Mouse (Mus musculus) CH12.LX (cell line): ENCODE results near the gene Fuz. TPM values are rescaled to one million over a fixed set of nuclear protein-coding genes. Genes with fewer than 3 reads are reported as not detected.
A peak's percentile ranks its signal among the peaks of the same experiment; 100 is the strongest.

Source experiments
- DNase-seq: peaks from one replicate; pipeline ENCODE4 v3.0.0-alpha.2; 2013; ENCODE audit errors: extremely low read depth
- H3K27ac ChIP-seq: 2 replicates; pipeline ENCODE4 v1.5.1; 2012; ENCODE audit warnings: low read depth, mild to moderate bottlenecking, control low read depth, moderate library complexity; ENCODE audit not compliant: insufficient read depth
- H3K27me3 ChIP-seq: replicated peaks from 2 replicates; pipeline ENCODE3; 2012; ENCODE audit warnings: inconsistent platforms
- H3K36me3 ChIP-seq, 2 experiments: replicated peaks in 1 of 2; 2 replicates each; pipeline versions ENCODE3 to v1.6.1; 2012; ENCODE audit warnings: inconsistent platforms in 1 of 2, low read length in 1 of 2, mild to moderate bottlenecking in 1 of 2, mixed read lengths in 1 of 2, moderate library complexity in 1 of 2; ENCODE audit not compliant: control insufficient read depth in 1 of 2, insufficient read depth in 1 of 2
- H3K4me1 ChIP-seq, 2 experiments: 2 replicates each; pipeline ENCODE4 v1.6.1; 2012; ENCODE audit warnings: inconsistent platforms in 1 of 2, moderate library complexity in 1 of 2; ENCODE audit not compliant: insufficient read depth in 2 of 2, control insufficient read depth in 1 of 2
- H3K4me2 ChIP-seq: 2 replicates; pipeline ENCODE4 v1.6.1; 2012; ENCODE audit warnings: low read depth, mild to moderate bottlenecking, control low read depth; ENCODE audit not compliant: poor library complexity, insufficient read depth, severe bottlenecking
- H3K4me3 ChIP-seq, 3 experiments: fragments of 150-350 bp in 1 of 3; sonication (generic) in 1 of 3; replicated peaks in 1 of 3; 2 replicates each; pipeline versions ENCODE3 to v1.5.1; 2011 to 2012; ENCODE audit warnings: low read depth in 2 of 3, low read length in 2 of 3, mild to moderate bottlenecking in 2 of 3, moderate library complexity in 2 of 3, control low read depth in 1 of 3, improper control_type of control experiment in 1 of 3, inconsistent platforms in 1 of 3, mixed read lengths in 1 of 3; ENCODE audit not compliant: poor library complexity in 1 of 3
- H3K79me2 ChIP-seq: replicated peaks from 2 replicates; pipeline ENCODE4 v1.6.1; 2012; ENCODE audit warnings: mild to moderate bottlenecking, moderate library complexity; ENCODE audit not compliant: control insufficient read depth, poor library complexity, insufficient read depth, severe bottlenecking; ENCODE audit errors: extremely low read depth
- H3K9ac ChIP-seq: 2 replicates; pipeline ENCODE4 v1.6.1; 2012; ENCODE audit warnings: low read depth, mild to moderate bottlenecking, control low read depth, moderate library complexity; ENCODE audit not compliant: insufficient read depth
- H3K9me3 ChIP-seq: replicated peaks from 2 replicates; pipeline ENCODE3; 2012; ENCODE audit warnings: low read length, inconsistent platforms, mixed read lengths
- BHLHE40 ChIP-seq: IDR thresholded peaks from 2 replicates; pipeline ENCODE4 v1.6.1; 2011; ENCODE audit warnings: mild to moderate bottlenecking, low read depth, low read length, improper control_type of control experiment
- CHD2 ChIP-seq: IDR thresholded peaks from 2 replicates; pipeline ENCODE4 v1.6.1; 2011; ENCODE audit warnings: low read length, improper control_type of control experiment
- CTCF ChIP-seq, 2 experiments: IDR thresholded peaks in 1 of 2; conservative IDR thresholded peaks in 1 of 2; 2 replicates each; pipeline ENCODE4 v1.5.1; 2011 to 2012; ENCODE audit warnings: low read depth in 2 of 2, low read length in 2 of 2, improper control_type of control experiment in 1 of 2, inconsistent platforms in 1 of 2, mild to moderate bottlenecking in 1 of 2, moderate library complexity in 1 of 2
- ELF1 ChIP-seq: IDR thresholded peaks from 2 replicates; pipeline ENCODE4 v1.6.1; 2014; ENCODE audit warnings: low read depth, mild to moderate bottlenecking, inconsistent platforms, low read length, improper control_type of control experiment
- HCFC1 ChIP-seq: IDR thresholded peaks from 2 replicates; pipeline ENCODE4 v1.6.1; 2012; ENCODE audit warnings: low read depth, mild to moderate bottlenecking, inconsistent platforms, low read length, improper control_type of control experiment
- KAT2A ChIP-seq: IDR thresholded peaks from 2 replicates; pipeline ENCODE4 v1.6.1; 2012; ENCODE audit warnings: low read length, improper control_type of control experiment, inconsistent platforms; ENCODE audit not compliant: insufficient replicate concordance
- MAZ ChIP-seq: IDR thresholded peaks from 2 replicates; pipeline ENCODE4 v1.6.1; 2012; ENCODE audit warnings: low read depth, mild to moderate bottlenecking, inconsistent platforms, low read length, improper control_type of control experiment, moderate library complexity
- MEF2A ChIP-seq: IDR thresholded peaks from 2 replicates; pipeline ENCODE4 v1.6.1; 2014; ENCODE audit warnings: low read depth, mild to moderate bottlenecking, inconsistent platforms, low read length, improper control_type of control experiment, borderline replicate concordance
- MXI1 ChIP-seq: IDR thresholded peaks from 2 replicates; pipeline ENCODE4 v1.6.1; 2011; ENCODE audit warnings: mild to moderate bottlenecking, low read depth, low read length, improper control_type of control experiment
- NELFE ChIP-seq: IDR thresholded peaks from 2 replicates; pipeline ENCODE4 v1.6.1; 2011; ENCODE audit warnings: low read depth, low read length, improper control_type of control experiment
- NRF1 ChIP-seq: IDR thresholded peaks from 2 replicates; pipeline ENCODE4 v1.6.1; 2014; ENCODE audit warnings: low read depth, mild to moderate bottlenecking, inconsistent platforms, low read length, improper control_type of control experiment, moderate library complexity
- POLR2A ChIP-seq: IDR thresholded peaks from 2 replicates; pipeline ENCODE4 v1.6.1; 2011; ENCODE audit warnings: low read depth, mild to moderate bottlenecking, improper control_type of control experiment, low read length
- POLR2AphosphoS2 ChIP-seq: IDR thresholded peaks from 2 replicates; pipeline ENCODE4 v1.6.1; 2011; ENCODE audit warnings: low read depth, low read length, improper control_type of control experiment
- RAD21 ChIP-seq: IDR thresholded peaks from 2 replicates; pipeline ENCODE4 v1.6.1; 2011; ENCODE audit warnings: low read depth, mild to moderate bottlenecking, low read length, improper control_type of control experiment, moderate library complexity
- RCOR1 ChIP-seq: conservative IDR thresholded peaks from 2 replicates; pipeline ENCODE4 v1.6.1; 2012; ENCODE audit warnings: low read depth, mild to moderate bottlenecking, inconsistent platforms, low read length, improper control_type of control experiment
- SIN3A ChIP-seq: IDR thresholded peaks from 2 replicates; pipeline ENCODE4 v1.6.1; 2012; ENCODE audit warnings: low read length, improper control_type of control experiment, inconsistent platforms
- SMC3 ChIP-seq: IDR thresholded peaks from 2 replicates; pipeline ENCODE4 v1.6.1; 2011; ENCODE audit warnings: low read depth, low read length, improper control_type of control experiment
- TBP ChIP-seq: conservative IDR thresholded peaks from 2 replicates; pipeline ENCODE4 v1.6.1; 2011; ENCODE audit warnings: low read depth, low read length, improper control_type of control experiment
- TCF12 ChIP-seq: IDR thresholded peaks from 2 replicates; pipeline ENCODE4 v1.6.1; 2014; ENCODE audit warnings: low read depth, mild to moderate bottlenecking, inconsistent platforms, low read length, improper control_type of control experiment
- USF1 ChIP-seq: IDR thresholded peaks from 2 replicates; pipeline ENCODE4 v1.6.1; 2014; ENCODE audit warnings: low read depth, mild to moderate bottlenecking, inconsistent platforms, low read length, improper control_type of control experiment
- ZMIZ1 ChIP-seq: IDR thresholded peaks from 2 replicates; pipeline ENCODE4 v1.6.1; 2012; ENCODE audit warnings: low read depth, mild to moderate bottlenecking, inconsistent platforms, low read length, improper control_type of control experiment
- ZNF384 ChIP-seq: IDR thresholded peaks from 2 replicates; pipeline ENCODE4 v1.6.1; 2012; ENCODE audit warnings: low read depth, low read length, improper control_type of control experiment, inconsistent platforms
- dilution Hi-C: fragments of 300-500 bp; cut with MboI; formaldehyde crosslinking; loops from 2 replicates; pipeline ENCODE4 v1.14.3; 2020; ENCODE audit warnings: low sequenced_read_pairs; ENCODE audit not compliant: extremely low pct_unique_long_range_greater_than_20kb, extremely low pct_ligation_motif_present
- in situ Hi-C: fragments of 300-500 bp; cut with MboI; formaldehyde crosslinking; loops from 3 replicates; pipeline ENCODE4 v1.14.3; 2019; ENCODE audit warnings: low sequenced_read_pairs, low pct_ligation_motif_present, low pct_unique_long_range_greater_than_20kb, mixed read lengths
- polyA plus RNA-seq: library from polyadenylated mRNA; unstranded; fragments of >175 nt; gene quantifications from 2 replicates; pipeline ENCODE4 v1.2.1, GENCODE M21; 2012; ENCODE audit warnings: low read depth; ENCODE audit not compliant: insufficient read length
- total RNA-seq, 2 experiments: library from RNA; depleted of rRNA; stranded (reverse); fragments of 300-350 nt in 1 of 2; fragments of >200 nt in 1 of 2; gene quantifications; 2 replicates each; pipeline ENCODE4 v1.2.3; 2012 to 2014

The Fuz gene
- total and polyA plus RNA-seq, 3 experiments, result 16.7 to 17.1 (median 16.9) TPM

DNA sequence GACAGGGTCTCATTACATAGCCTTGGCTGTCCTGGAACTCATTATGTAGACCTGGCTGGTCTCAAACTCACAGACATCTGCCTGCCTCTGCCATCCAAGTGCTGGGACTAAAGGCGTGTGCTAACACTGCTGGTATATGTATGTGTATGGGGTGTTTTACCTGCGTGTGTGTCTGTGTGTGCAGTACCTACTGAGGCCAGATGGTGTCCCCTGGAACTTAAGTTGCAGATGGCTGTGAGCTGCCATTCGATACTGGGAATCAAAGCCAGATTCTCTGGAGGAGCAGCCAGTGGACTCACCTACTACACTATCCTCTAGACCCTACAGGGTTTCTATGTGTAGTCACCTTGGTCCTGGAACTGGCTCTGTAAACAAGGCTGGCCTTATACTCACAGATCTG, 29.6 kb downstream of the Fuz start:
- Histone ChIP-seq H3K79me2 (peaks cover 15% of the 10 kb centered on the region), H3K4me3 (no peak overlapping the region), H3K4me1 (peaks cover 14 to 27% of the 10 kb centered on the region in 2 experiments), H3K36me3 (peaks cover 12 to 50% of the 10 kb centered on the region in 2 experiments), H3K9me3 (peaks cover 2% of the 10 kb centered on the region), H3K27me3 (no peaks in the 10 kb centered on the region), H3K9ac (no peak overlapping the region), H3K27ac (no peak overlapping the region), H3K4me2 (no peak overlapping the region)
- dilution Hi-C loops, result no loop called here
- in situ Hi-C loops, result no loop called here
- DNase-seq, result peak; percentile 50
- TF ChIP-seq CTCF (conservative IDR thresholded peaks at IDR 0.05 in 1 of 2, IDR thresholded peaks at IDR 0.05 in 1 of 2; ENCODE audit: low read depth in 2 of 2, low read length in 2 of 2) (peak; percentile 51 to 60), SMC3 (peak; percentile 33; the same call in 1 of the 2 replicates), RCOR1 (no peak), RAD21 (peak; percentile 33)

DNA sequence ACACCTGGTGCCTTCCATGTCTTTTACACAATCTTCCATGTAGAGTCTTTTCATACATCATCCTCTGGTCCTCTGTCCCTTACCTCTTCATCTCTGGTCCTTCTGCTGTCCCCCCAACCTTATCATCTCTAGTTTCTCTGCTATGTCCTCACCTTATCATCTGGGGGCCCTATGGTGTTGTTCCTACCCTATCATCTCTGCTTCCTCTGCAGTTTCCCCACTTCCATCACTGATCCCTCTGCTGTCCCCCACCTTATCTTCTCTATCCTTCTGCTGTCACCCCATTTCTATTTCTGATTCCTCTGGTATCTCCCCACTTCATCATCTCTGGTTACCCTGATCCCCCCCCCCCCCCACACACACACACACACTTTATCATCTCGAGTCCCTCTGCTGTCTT, 32.7 kb downstream of the Fuz start:
- H3K27ac ChIP-seq, result no peak overlapping the region
- peaks cover 2% of the 10 kb centered on the region for H3K27me3 ChIP-seq
- TF ChIP-seq ELF1, result no peak
- H3K79me2 ChIP-seq, result peaks cover 15% of the 10 kb centered on the region
- peaks cover 14 to 28% of the 10 kb centered on the region in 2 experiments for H3K4me1 ChIP-seq
- H3K36me3 ChIP-seq, result peaks cover 5 to 28% of the 10 kb centered on the region in 2 experiments
- dilution Hi-C loops (no loop called here), in situ Hi-C loops (no loop called here)
- peak overlapping the region; percentile 86 for H3K9ac ChIP-seq
- peak overlapping the region; percentile 69 to 96 (median 94) for H3K4me3 ChIP-seq
- peak overlapping the region; percentile 96 for H3K4me2 ChIP-seq
- no peak for DNase-seq
- H3K9me3 ChIP-seq, result peaks cover 2% of the 10 kb centered on the region

DNA sequence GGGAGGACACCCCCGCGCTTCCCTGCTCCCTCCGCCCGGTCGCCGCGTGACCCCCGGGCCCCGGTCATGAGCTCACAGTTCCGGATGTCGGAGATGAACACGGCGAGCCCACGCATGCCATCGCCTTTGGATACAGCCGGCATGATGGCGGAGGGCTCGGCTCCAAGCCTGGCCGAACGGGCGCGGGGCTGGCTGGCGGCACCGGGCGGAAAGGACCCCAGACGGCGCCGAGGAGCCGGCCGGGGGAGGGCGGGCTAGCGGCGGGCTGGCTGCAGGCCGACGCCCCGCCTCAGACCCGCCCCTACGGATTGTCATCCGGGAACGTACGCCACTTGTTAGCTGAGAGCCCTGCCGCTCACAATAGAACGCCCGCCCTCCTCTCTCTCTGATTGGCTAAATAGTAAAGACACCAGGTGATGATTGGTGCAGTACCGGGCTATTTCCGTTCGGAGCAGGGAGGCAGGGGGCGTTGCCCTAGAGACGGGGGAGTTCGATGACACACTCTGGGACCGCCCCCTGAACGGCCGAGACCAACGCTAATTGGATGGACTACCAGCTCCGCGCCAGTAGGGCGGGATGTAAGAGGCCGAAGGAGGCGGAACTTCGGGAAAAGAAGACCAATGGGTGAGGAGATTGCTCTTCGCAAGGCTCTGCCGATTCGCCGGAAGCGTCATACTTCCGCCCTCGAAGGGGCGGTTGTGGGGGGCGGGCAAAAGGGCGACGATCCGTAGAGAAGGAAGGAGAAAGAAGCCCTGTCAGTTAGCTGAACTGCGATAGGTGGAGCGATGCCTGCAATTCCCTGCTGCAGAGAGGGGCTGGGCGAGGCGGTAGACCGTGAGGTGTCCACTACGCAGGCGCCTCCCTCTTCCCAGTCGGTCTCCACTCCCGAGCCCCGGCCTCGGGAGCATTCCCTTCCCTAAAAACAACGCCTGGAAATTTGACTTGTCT, 33.6 kb downstream of the Fuz start, which contains the start of gene Ap2a1:
Gene Ap2a1, minus strand, starts transcription at position 293 of the 948 bp plus-strand sequence.
- Histone ChIP-seq H3K9me3 (peaks cover 3% of the 10 kb centered on the region), H3K27me3 (peaks cover 2% of the 10 kb centered on the region), H3K4me3 (peak within 1 kb of the TSS; percentile 69 to 96 (median 94)), H3K27ac (0 out of 2 replicates have a peak within 1 kb of the TSS, but pooled peaks have one; percentile 2), H3K36me3 (peaks cover 5 to 22% of the 10 kb centered on the region in 2 experiments), H3K9ac (peak within 1 kb of the TSS; percentile 86), H3K79me2 (peaks cover 15% of the 10 kb centered on the region), H3K4me2 (peak within 1 kb of the TSS; percentile 96), H3K4me1 (peaks cover 14 to 28% of the 10 kb centered on the region in 2 experiments)
- dilution Hi-C loops, result no loop called here
- in situ Hi-C loops, result no loop called here
- TF ChIP-seq BHLHE40 (0 out of 2 replicates have a peak, but pooled peaks have one; percentile 16), KAT2A (peak; percentile 84; the same call in 1 of the 2 replicates), NRF1 (peak; percentile 84), SIN3A (peak; percentile 47), TCF12 (peak; percentile 55; the same call in 1 of the 2 replicates), MXI1 (peak; percentile 82), ZNF384 (no peak), POLR2A (peak; percentile 63), CHD2 (peak; percentile 98), ZMIZ1 (peak; percentile 39; the same call in 1 of the 2 replicates), TBP (0 out of 2 replicates have a peak, but pooled peaks have one; percentile 43), MAZ (peak; percentile 40; the same call in 1 of the 2 replicates), SMC3 (no peak), POLR2AphosphoS2 (no peak), MEF2A (peak; percentile 29; the same call in 1 of the 2 replicates), USF1 (no peak), HCFC1 (peak; percentile 83), ELF1 (peak; percentile 97), NELFE (peak; percentile 69)
- DNase-seq, result peak; percentile 100
